Mouse (Mus musculus): ENCODE data around the gene Gm10376.
"Not testable (repeated sequence)": the region's sequence is repeated elsewhere in the genome, so short reads cannot be mapped to it uniquely, and the experiment has no call there.

The Gm10376 gene

DNA sequence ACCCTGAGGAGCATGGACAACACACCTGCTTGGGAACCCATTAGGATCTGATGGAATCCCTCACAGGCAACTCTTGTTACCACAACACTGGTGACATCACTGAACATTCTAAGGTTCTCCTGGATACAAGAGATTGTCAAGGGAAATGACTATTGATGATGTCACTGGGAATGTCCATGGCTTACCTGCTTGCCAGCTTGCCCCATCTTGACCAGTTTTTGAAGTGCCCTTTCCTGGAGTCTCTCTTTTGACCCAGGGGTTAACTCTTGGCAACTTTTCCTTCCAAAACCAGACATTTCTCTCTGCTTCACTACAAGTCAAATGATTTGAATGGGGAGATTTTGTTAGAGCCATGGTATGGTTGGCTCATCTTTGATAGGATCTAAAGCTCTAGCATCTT, at the start of gene Gm10376:
Gene Gm10376 (minus strand): TSS at position 101 of the 400 bp plus-strand sequence.
- not testable (repeated sequence) for DNase-seq (ENCODE audit: low spot score in 2 of 2)

DNA sequence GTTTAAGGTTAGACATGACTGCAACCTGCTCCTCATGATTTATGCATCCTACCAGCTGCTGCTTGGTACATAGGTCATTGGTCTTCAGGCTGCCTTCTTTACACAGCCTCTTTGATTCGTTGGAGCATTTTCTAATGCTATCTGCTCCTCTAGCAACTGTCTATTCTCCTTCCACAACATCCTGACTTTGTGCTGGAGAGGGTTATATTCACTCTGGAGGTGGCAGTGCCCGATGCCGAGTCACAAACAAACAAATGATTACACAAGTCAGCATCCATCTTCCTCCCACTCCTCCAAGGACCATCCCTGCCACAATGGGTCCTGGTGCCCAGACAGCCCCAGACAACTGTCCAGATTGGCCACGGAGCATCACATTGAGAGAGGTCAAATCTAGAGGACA, 44.8 kb upstream of the Gm10376 start:
- not testable (repeated sequence) for DNase-seq (ENCODE audit: low spot score in 2 of 2)

DNA sequence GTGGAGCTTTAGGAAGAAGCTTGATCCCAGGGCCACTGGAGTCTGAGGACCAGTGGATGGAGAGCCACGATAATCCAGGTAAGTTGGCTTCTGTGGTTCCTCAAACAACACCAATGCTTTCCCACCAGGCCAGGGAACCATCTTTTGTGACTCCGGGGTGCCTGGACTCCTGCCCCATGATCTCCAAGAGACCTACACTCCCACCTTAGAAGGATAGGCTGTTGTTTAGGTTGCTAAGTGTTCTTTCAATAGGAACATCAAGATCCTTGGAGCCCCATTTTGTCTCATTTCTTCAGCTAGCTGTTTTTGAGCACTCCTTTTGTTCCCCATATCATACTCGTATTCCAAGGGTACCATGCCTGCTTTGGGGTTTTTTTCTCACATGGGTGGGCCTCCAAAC, 42.6 kb upstream of the Gm10376 start:
- DNase-seq (ENCODE audit: low spot score in 2 of 2), result peak in 1 of 2 experiments; percentile 0

DNA sequence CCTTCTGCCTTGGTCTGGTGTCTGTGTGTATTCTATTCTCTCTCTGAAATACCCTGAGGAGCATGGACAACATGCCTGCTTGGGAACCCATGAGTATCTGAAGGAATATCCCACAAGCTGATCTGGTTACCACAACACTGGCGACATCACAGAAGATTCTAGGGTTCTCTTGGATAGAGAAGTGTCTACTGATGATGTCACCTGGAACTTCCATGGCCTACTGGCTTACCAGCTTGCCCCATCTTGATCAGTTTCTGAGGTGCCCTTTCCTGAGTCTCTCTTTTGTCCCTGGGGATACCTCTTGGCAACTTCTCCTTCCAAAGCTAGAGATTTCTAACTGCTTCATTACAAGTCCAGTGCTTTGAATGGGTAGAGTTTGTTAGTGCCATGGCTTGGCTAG, 21.9 kb downstream of the Gm10376 start, which contains the start of gene Gm8082:
Gene Gm8082 (minus strand): TSS at position 101 of the 400 bp plus-strand sequence.
- DNase-seq (ENCODE audit: low spot score in 2 of 2), result not testable (repeated sequence)

Data from spleen, postnatal 14 days (tissue).